Mouse (Mus musculus) skeletal muscle tissue, adult 2 months (tissue): ENCODE measurements around the gene Gkap1.

Experiments
- DNase-seq: peaks from one replicate; pipeline ENCODE4 v3.0.0-alpha.2; 2012; ENCODE audit warnings: low read depth, low spot score

The Gkap1 gene

DNA sequence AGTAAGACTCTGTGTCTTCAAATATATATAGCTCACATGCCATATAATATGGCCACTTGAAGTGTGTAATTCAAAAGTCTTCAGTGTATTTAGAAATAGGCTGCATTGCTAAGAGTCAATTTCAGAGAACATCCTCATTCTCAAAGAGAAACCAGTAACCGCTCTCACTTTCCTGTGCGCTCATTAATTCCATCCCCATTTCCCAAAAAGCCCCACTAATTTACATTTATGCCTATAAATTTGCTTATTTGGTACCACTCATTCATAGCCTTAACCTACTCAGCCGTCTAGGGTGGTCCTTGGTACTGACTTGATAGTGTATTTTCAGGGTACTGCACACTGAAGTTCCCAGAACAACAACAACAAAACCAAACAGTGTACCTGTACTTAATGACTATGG is 73.6 kb downstream of the Gkap1 start:
- no peak for DNase-seq

DNA sequence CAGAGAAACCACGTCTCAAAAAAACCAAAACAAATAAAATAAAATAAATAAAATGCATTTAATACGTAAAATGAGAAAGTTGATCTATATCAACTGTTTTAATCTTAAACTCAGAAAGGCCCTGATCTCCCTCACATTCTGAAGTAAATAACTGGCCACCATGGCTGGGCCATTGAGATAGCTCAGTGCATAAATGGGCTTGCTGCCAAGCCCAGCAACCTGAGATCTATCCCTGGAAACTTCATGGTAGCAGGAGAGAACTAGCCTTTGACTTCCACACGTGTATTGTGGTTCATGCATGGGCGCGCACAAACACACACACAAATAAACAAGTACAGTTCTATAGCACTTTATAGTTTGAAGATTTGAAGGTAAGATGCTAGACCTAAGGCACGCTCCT is 74.2 kb downstream of the Gkap1 start:
- no peak for DNase-seq

GRCm38 (mm10) chr13:58197981-58198640 is 77.4 kb downstream of the Gkap1 start:
- peak; percentile 38 for DNase-seq

GRCm38 (mm10) chr13:58197211-58197610 is 78.3 kb downstream of the Gkap1 start:
- no peak for DNase-seq

DNA sequence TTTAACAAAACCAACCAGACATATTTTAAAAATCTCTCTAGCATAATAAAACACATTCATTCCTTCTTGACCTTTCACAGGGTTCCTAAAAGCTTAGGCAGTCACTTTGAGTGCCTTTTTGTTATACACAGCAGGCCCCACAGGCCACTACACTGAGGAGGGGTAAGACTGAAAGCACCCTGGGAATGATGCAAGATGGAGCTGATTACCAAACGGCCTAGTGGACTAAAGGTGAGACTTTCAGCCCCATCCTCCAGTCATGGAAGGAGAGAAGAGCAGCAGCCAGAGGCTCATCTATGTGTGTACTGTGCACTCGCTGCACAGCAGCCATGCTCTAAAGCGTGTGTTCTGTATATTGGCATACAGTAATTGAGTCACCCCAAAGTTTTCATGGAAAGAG is 80.6 kb downstream of the Gkap1 start:
- no peak for DNase-seq

- no peak for DNase-seq
These were observed 82.3 kb downstream of the Gkap1 start for GRCm38 (mm10) chr13:58193221-58193620.

GRCm38 (mm10) chr13:58192146-58192545 is 83.4 kb downstream of the Gkap1 start:
- DNase-seq, result no peak

- no peak for DNase-seq
These were observed 84.0 kb downstream of the Gkap1 start for GRCm38 (mm10) chr13:58191516-58191915.

- no peak for DNase-seq
These were observed 86.0 kb downstream of the Gkap1 start for GRCm38 (mm10) chr13:58189473-58189872.

DNA sequence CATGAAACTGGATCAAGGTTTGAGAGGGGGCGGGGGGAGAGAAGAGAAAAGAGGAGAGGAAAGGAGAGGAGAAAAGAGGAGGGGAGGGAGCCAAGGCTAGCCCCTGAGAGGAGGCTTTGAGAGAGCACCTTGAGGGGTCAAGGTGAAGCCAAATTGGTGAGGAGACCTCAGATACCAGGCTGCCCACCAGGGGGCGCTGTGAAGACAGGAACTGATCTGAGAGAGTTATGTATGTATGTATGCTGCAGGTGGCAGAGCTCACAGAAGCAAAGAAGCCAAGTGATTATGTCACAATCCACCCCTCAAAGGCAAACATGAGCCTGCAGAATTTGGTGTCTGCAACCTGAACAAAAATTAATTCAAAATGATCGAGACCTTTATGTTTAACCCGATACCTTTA is 87.1 kb downstream of the Gkap1 start:
- DNase-seq, result peak; percentile 71

- no peak for DNase-seq
These were observed 87.7 kb downstream of the Gkap1 start for GRCm38 (mm10) chr13:58187751-58188150.

DNA sequence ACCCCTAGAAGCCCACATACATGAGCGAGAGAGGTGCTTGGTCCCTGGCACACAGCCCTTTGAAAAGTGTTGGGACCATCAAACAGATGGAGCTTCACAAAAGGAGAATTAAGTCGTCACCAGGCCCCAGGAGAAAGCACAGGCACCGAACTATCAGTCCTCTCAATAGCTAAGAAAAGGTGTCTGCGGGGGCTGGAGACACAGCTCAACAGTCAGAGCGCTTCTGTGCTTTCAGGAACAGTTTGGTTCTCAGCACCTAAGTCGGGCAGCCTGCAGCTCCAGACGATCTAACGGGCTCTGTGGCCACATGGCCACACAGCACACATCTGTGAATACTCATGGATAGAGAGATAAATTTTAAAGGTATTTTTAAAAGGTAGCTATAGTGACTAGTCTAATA is 89.2 kb downstream of the Gkap1 start:
- DNase-seq, result no peak

DNA sequence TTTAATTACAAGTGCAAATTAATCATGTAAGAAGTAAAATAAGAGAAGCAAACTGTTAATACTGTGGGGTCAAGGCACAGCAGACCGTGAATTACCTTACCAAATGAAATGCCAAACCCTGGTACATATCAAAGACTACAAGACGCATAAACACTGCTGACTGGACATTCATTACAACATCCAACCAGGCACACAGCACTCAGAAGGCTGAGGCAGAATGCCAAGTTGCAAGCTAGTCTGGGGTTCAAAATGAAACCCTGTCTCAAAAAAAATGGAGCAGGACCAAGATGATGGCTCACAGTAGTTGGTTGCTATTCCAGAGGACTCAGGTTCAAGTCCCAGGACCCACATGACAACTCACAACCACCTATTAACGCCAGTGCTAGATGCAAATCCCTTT is 91.4 kb downstream of the Gkap1 start:
- DNase-seq, result no peak
